Mouse (Mus musculus) CH12.LX (cell line): Measurements from ENCODE around the gene Tapbpl. TPM values are rescaled to one million over a fixed set of nuclear protein-coding genes. Genes with fewer than 3 reads are reported as not detected.

Experiments used
- DNase-seq: peaks from one replicate; pipeline ENCODE4 v3.0.0-alpha.2; 2013; ENCODE audit errors: extremely low read depth
- H3K27ac ChIP-seq: 2 replicates; pipeline ENCODE4 v1.5.1; 2012; ENCODE audit warnings: low read depth, mild to moderate bottlenecking, control low read depth, moderate library complexity; ENCODE audit not compliant: insufficient read depth
- H3K27me3 ChIP-seq: replicated peaks from 2 replicates; pipeline ENCODE3; 2012; ENCODE audit warnings: inconsistent platforms
- H3K36me3 ChIP-seq, 2 experiments: replicated peaks in 1 of 2; 2 replicates each; pipeline versions ENCODE3 to v1.6.1; 2012; ENCODE audit warnings: inconsistent platforms in 1 of 2, low read length in 1 of 2, mild to moderate bottlenecking in 1 of 2, mixed read lengths in 1 of 2, moderate library complexity in 1 of 2; ENCODE audit not compliant: control insufficient read depth in 1 of 2, insufficient read depth in 1 of 2
- H3K4me1 ChIP-seq, 2 experiments: 2 replicates each; pipeline ENCODE4 v1.6.1; 2012; ENCODE audit warnings: inconsistent platforms in 1 of 2, moderate library complexity in 1 of 2; ENCODE audit not compliant: insufficient read depth in 2 of 2, control insufficient read depth in 1 of 2
- H3K4me2 ChIP-seq: 2 replicates; pipeline ENCODE4 v1.6.1; 2012; ENCODE audit warnings: low read depth, mild to moderate bottlenecking, control low read depth; ENCODE audit not compliant: poor library complexity, insufficient read depth, severe bottlenecking
- H3K4me3 ChIP-seq, 3 experiments: fragments of 150-350 bp in 1 of 3; sonication (generic) in 1 of 3; replicated peaks in 1 of 3; 2 replicates each; pipeline versions ENCODE3 to v1.5.1; 2011 to 2012; ENCODE audit warnings: low read depth in 2 of 3, low read length in 2 of 3, mild to moderate bottlenecking in 2 of 3, moderate library complexity in 2 of 3, control low read depth in 1 of 3, improper control_type of control experiment in 1 of 3, inconsistent platforms in 1 of 3, mixed read lengths in 1 of 3; ENCODE audit not compliant: poor library complexity in 1 of 3
- H3K79me2 ChIP-seq: replicated peaks from 2 replicates; pipeline ENCODE4 v1.6.1; 2012; ENCODE audit warnings: mild to moderate bottlenecking, moderate library complexity; ENCODE audit not compliant: control insufficient read depth, poor library complexity, insufficient read depth, severe bottlenecking; ENCODE audit errors: extremely low read depth
- H3K9ac ChIP-seq: 2 replicates; pipeline ENCODE4 v1.6.1; 2012; ENCODE audit warnings: low read depth, mild to moderate bottlenecking, control low read depth, moderate library complexity; ENCODE audit not compliant: insufficient read depth
- H3K9me3 ChIP-seq: replicated peaks from 2 replicates; pipeline ENCODE3; 2012; ENCODE audit warnings: low read length, inconsistent platforms, mixed read lengths
- BHLHE40 ChIP-seq: IDR thresholded peaks from 2 replicates; pipeline ENCODE4 v1.6.1; 2011; ENCODE audit warnings: mild to moderate bottlenecking, low read depth, low read length, improper control_type of control experiment
- CHD1 ChIP-seq: IDR thresholded peaks from 2 replicates; pipeline ENCODE4 v1.6.1; 2012; ENCODE audit warnings: low read depth, low read length, improper control_type of control experiment, inconsistent platforms
- EP300 ChIP-seq: IDR thresholded peaks from 2 replicates; pipeline ENCODE4 v1.6.1; 2011; ENCODE audit warnings: low read length, improper control_type of control experiment
- HCFC1 ChIP-seq: IDR thresholded peaks from 2 replicates; pipeline ENCODE4 v1.6.1; 2012; ENCODE audit warnings: low read depth, mild to moderate bottlenecking, inconsistent platforms, low read length, improper control_type of control experiment
- JUN ChIP-seq: IDR thresholded peaks from 2 replicates; pipeline ENCODE4 v1.6.1; 2011; ENCODE audit warnings: low read depth, mild to moderate bottlenecking, low read length, improper control_type of control experiment, moderate library complexity; ENCODE audit not compliant: insufficient read depth
- JUND ChIP-seq: conservative IDR thresholded peaks from 2 replicates; pipeline ENCODE4 v1.6.1; 2011; ENCODE audit warnings: low read depth, low read length, improper control_type of control experiment
- MAFK ChIP-seq: IDR thresholded peaks from 2 replicates; pipeline ENCODE4 v1.6.1; 2011; ENCODE audit warnings: low read length, improper control_type of control experiment; ENCODE audit not compliant: insufficient replicate concordance
- MAX ChIP-seq: IDR thresholded peaks from 2 replicates; pipeline ENCODE4 v1.6.1; 2011; ENCODE audit warnings: low read length, improper control_type of control experiment
- MXI1 ChIP-seq: IDR thresholded peaks from 2 replicates; pipeline ENCODE4 v1.6.1; 2011; ENCODE audit warnings: mild to moderate bottlenecking, low read depth, low read length, improper control_type of control experiment
- MYC ChIP-seq: IDR thresholded peaks from 2 replicates; pipeline ENCODE4 v1.6.1; 2011; ENCODE audit warnings: low read depth, mild to moderate bottlenecking, improper control_type of control experiment, low read length
- NRF1 ChIP-seq: IDR thresholded peaks from 2 replicates; pipeline ENCODE4 v1.6.1; 2014; ENCODE audit warnings: low read depth, mild to moderate bottlenecking, inconsistent platforms, low read length, improper control_type of control experiment, moderate library complexity
- PAX5 ChIP-seq: IDR thresholded peaks from 2 replicates; pipeline ENCODE4 v1.6.1; 2012; ENCODE audit warnings: low read length, inconsistent platforms, mixed read lengths
- RAD21 ChIP-seq: IDR thresholded peaks from 2 replicates; pipeline ENCODE4 v1.6.1; 2011; ENCODE audit warnings: low read depth, mild to moderate bottlenecking, low read length, improper control_type of control experiment, moderate library complexity
- RCOR1 ChIP-seq: conservative IDR thresholded peaks from 2 replicates; pipeline ENCODE4 v1.6.1; 2012; ENCODE audit warnings: low read depth, mild to moderate bottlenecking, inconsistent platforms, low read length, improper control_type of control experiment
- SIN3A ChIP-seq: IDR thresholded peaks from 2 replicates; pipeline ENCODE4 v1.6.1; 2012; ENCODE audit warnings: low read length, improper control_type of control experiment, inconsistent platforms
- SMC3 ChIP-seq: IDR thresholded peaks from 2 replicates; pipeline ENCODE4 v1.6.1; 2011; ENCODE audit warnings: low read depth, low read length, improper control_type of control experiment
- TBP ChIP-seq: conservative IDR thresholded peaks from 2 replicates; pipeline ENCODE4 v1.6.1; 2011; ENCODE audit warnings: low read depth, low read length, improper control_type of control experiment
- TCF12 ChIP-seq: IDR thresholded peaks from 2 replicates; pipeline ENCODE4 v1.6.1; 2014; ENCODE audit warnings: low read depth, mild to moderate bottlenecking, inconsistent platforms, low read length, improper control_type of control experiment
- UBTF ChIP-seq: IDR thresholded peaks from 2 replicates; pipeline ENCODE4 v1.6.1; 2012; ENCODE audit warnings: low read depth, mild to moderate bottlenecking, inconsistent platforms, low read length, improper control_type of control experiment, moderate library complexity
- USF1 ChIP-seq: IDR thresholded peaks from 2 replicates; pipeline ENCODE4 v1.6.1; 2014; ENCODE audit warnings: low read depth, mild to moderate bottlenecking, inconsistent platforms, low read length, improper control_type of control experiment
- ZNF384 ChIP-seq: IDR thresholded peaks from 2 replicates; pipeline ENCODE4 v1.6.1; 2012; ENCODE audit warnings: low read depth, low read length, improper control_type of control experiment, inconsistent platforms
- dilution Hi-C: fragments of 300-500 bp; cut with MboI; formaldehyde crosslinking; loops from 2 replicates; pipeline ENCODE4 v1.14.3; 2020; ENCODE audit warnings: low sequenced_read_pairs; ENCODE audit not compliant: extremely low pct_unique_long_range_greater_than_20kb, extremely low pct_ligation_motif_present
- in situ Hi-C: fragments of 300-500 bp; cut with MboI; formaldehyde crosslinking; loops from 3 replicates; pipeline ENCODE4 v1.14.3; 2019; ENCODE audit warnings: low sequenced_read_pairs, low pct_ligation_motif_present, low pct_unique_long_range_greater_than_20kb, mixed read lengths
- polyA plus RNA-seq: library from polyadenylated mRNA; unstranded; fragments of >175 nt; gene quantifications from 2 replicates; pipeline ENCODE4 v1.2.1, GENCODE M21; 2012; ENCODE audit warnings: low read depth; ENCODE audit not compliant: insufficient read length
- total RNA-seq, 2 experiments: library from RNA; depleted of rRNA; stranded (reverse); fragments of 300-350 nt in 1 of 2; fragments of >200 nt in 1 of 2; gene quantifications; 2 replicates each; pipeline ENCODE4 v1.2.3; 2012 to 2014

The Tapbpl gene
- total and polyA plus RNA-seq, 3 experiments = 16.7 to 19.4 (median 17.7) TPM

DNA sequence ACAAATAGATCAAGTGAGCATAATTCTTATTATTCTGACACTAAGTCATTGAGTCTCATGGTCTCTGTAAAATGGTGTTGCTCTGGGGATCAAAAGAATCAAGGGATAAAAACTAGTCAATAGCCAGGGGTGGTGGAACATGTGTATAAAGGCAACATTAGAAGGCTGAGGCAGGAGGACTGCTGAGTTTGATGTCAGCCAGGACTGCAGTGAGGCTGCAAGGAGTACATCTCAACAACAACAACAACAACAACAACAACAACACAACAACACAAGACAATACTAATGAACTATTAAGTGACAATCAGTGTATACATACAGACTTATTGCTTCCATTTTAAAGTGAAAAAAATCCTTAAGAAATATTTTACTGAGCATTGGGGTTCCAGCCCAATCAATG is 40.8 kb downstream of the Tapbpl start:
- no peaks in the 10 kb centered on the region for H3K9me3 ChIP-seq
- dilution Hi-C loops (no loop called here), in situ Hi-C loops (no loop called here)
- H3K4me1 ChIP-seq = peaks cover 0 to 21% of the 10 kb centered on the region in 2 experiments; a peak in 2 of 4 replicates
- TF ChIP-seq BHLHE40 = no peak
- TF ChIP-seq MYC = no peak
- TF ChIP-seq EP300 = no peak
- no peak for TF ChIP-seq RAD21
- no peak for TF ChIP-seq MAX
- no peak for TF ChIP-seq RCOR1
- TF ChIP-seq TBP = no peak
- TF ChIP-seq SIN3A = no peak
- TF ChIP-seq JUND = no peak
- no peak for TF ChIP-seq UBTF
- no peak for TF ChIP-seq PAX5
- no peak for TF ChIP-seq USF1
- TF ChIP-seq TCF12 = no peak
- no peak for TF ChIP-seq NRF1
- no peak for TF ChIP-seq MAFK
- TF ChIP-seq SMC3 = no peak
- TF ChIP-seq HCFC1 = no peak
- peak overlapping the region; percentile 63 for H3K9ac ChIP-seq
- H3K4me3 ChIP-seq = peak overlapping the region; percentile 81 to 100 (median 87)
- peaks cover 39% of the 10 kb centered on the region for H3K79me2 ChIP-seq
- no peak overlapping the region for H3K27ac ChIP-seq
- DNase-seq = no peak
- H3K27me3 ChIP-seq = no peaks in the 10 kb centered on the region
- peaks cover 37 to 56% of the 10 kb centered on the region in 2 experiments for H3K36me3 ChIP-seq
- peak overlapping the region; percentile 69 for H3K4me2 ChIP-seq

DNA sequence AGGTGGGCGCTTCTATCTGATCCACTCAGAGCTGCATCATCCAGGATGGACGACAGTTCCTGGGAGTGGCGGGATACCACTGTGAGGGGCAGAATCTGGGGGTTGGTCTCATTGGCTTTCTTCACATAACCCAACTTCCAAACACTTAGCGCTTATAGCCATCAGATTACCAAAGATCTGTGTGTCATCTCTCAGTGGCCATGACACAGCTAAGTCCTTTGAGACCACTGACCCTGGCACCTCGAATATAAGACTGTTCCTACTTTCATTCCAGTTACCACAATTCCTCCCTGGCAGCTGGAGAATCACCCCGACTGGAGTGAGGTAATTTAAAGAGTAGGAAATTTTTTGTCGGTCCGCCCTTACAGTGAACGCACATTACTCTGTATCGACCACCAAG is 45.5 kb downstream of the Tapbpl start:
- in situ Hi-C loops = no loop called here
- dilution Hi-C loops = no loop called here
- Histone ChIP-seq H3K4me2 (no peak overlapping the region), H3K27me3 (no peaks in the 10 kb centered on the region), H3K4me1 (peaks cover 0 to 13% of the 10 kb centered on the region in 2 experiments; a peak in 2 of 4 replicates), H3K4me3 (no peak overlapping the region), H3K9ac (no peak overlapping the region), H3K27ac (no peak overlapping the region), H3K9me3 (no peaks in the 10 kb centered on the region), H3K79me2 (peaks cover 25% of the 10 kb centered on the region), H3K36me3 (peaks cover 68 to 80% of the 10 kb centered on the region in 2 experiments)
- no peak for DNase-seq
- TF ChIP-seq RAD21 (no peak), MAFK (no peak), JUN (no peak), HCFC1 (no peak), MXI1 (no peak), SMC3 (no peak), ZNF384 (no peak), SIN3A (no peak), CHD1 (no peak), BHLHE40 (no peak)
